Mouse (Mus musculus) kidney, embryonic 14.5 days (tissue): ENCODE results near the gene Slc17a3. TPM values are rescaled to one million over a fixed set of nuclear protein-coding genes. Genes with fewer than 3 reads are reported as not detected.

ENCODE experiments used
- ATAC-seq: fragments of 200-750 bp; cut with Nextera tagmentation; 2 replicates; pipeline ENCODE4 v1.8.0; 2017; ENCODE audit warnings: moderate number of reproducible peaks, mild to moderate bottlenecking, moderate TSS enrichment, moderate library complexity; ENCODE audit not compliant: low FRiP score, low TSS enrichment
- H3K27ac ChIP-seq: fragments of 300-500 bp; sonication (generic); 2 replicates; pipeline ENCODE4 v1.5.1; 2014; ENCODE audit warnings: low read depth, mild to moderate bottlenecking, low read length, moderate library complexity, mixed read lengths
- H3K27me3 ChIP-seq: fragments of 300-500 bp; sonication (generic); 2 replicates; pipeline ENCODE4 v1.6.1; 2014; ENCODE audit warnings: mild to moderate bottlenecking, low read length; ENCODE audit not compliant: control insufficient read depth, insufficient read depth
- H3K36me3 ChIP-seq: fragments of 300-500 bp; sonication (generic); 2 replicates; pipeline ENCODE4 v1.6.1; 2014; ENCODE audit warnings: low read length, mixed read lengths; ENCODE audit not compliant: control insufficient read depth, insufficient read depth
- H3K4me1 ChIP-seq: fragments of 300-500 bp; sonication (generic); 2 replicates; pipeline ENCODE4 v1.6.1; 2014; ENCODE audit warnings: low read length, mixed read lengths; ENCODE audit not compliant: control insufficient read depth, insufficient read depth
- H3K4me2 ChIP-seq: fragments of 300-500 bp; sonication (generic); replicated peaks from 2 replicates; pipeline ENCODE4 v1.6.1; 2014; ENCODE audit warnings: low read depth, mild to moderate bottlenecking, low read length
- H3K4me3 ChIP-seq: fragments of 300-500 bp; sonication (generic); 2 replicates; pipeline ENCODE4 v1.5.1; 2014; ENCODE audit warnings: mild to moderate bottlenecking, low read length
- H3K9ac ChIP-seq: fragments of 300-500 bp; sonication (generic); 2 replicates; pipeline ENCODE4 v1.6.1; 2014; ENCODE audit warnings: low read depth, mild to moderate bottlenecking, low read length, moderate library complexity
- H3K9me3 ChIP-seq: fragments of 300-500 bp; sonication (generic); 2 replicates; pipeline ENCODE4 v1.6.1; 2016; ENCODE audit warnings: low read length; ENCODE audit not compliant: control insufficient read depth
- WGBS: fragments of 180-500 bp; shearing (Covaris S2); extraction: QIAGEN DNeasy Blood & Tissue Kit; methylation state at CpG from one replicate; pipeline ENCODE4 v1.1.7; 2014; 5-methylcytosine and 5-hydroxymethylcytosine counted together
- polyA plus RNA-seq: library from polyadenylated mRNA; unstranded; fragments of >200 nt; fragmentation: Nextera tagmentation; extraction: Ambion mirVana; gene quantifications from 2 replicates; pipeline ENCODE4 v1.2.1, GENCODE M21; 2014

The Slc17a3 gene
- polyA plus RNA-seq, 1 experiment from 2014 or later = 1.1 TPM

DNA sequence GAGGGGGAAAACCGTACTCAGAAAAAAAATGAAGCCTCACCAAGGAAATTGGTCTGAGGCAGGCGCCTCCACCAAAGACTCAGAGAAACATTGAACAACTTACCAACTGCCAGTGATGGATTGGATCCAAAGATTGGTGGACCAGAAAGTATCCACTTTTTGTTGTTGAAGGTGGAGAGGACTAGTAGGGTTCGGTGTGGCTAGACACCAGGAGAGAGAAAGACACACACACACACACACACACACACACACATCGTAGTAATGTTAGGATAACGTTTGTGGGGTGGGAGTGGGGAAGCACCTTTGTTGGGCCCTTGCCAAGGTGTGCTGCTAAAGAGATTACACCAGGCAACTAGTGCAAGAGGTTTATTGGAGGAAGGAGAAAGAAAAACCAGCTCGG is 27.8 kb downstream of the Slc17a3 start:
- H3K4me3 ChIP-seq = no peak overlapping the region
- no peaks in the 10 kb centered on the region for H3K27me3 ChIP-seq
- no peak overlapping the region for H3K27ac ChIP-seq
- H3K4me1 ChIP-seq = no peaks in the 10 kb centered on the region
- no peaks in the 10 kb centered on the region for H3K9me3 ChIP-seq
- no peak overlapping the region for H3K4me2 ChIP-seq
- 87% methylated on average over 6 of the region's 6 CpGs for WGBS
- no peak for ATAC-seq
- H3K36me3 ChIP-seq = no peaks in the 10 kb centered on the region
- no peak overlapping the region for H3K9ac ChIP-seq

- Histone ChIP-seq H3K9ac (no peak within 1 kb of the TSS), H3K36me3 (no peaks in the 10 kb centered on the region), H3K4me2 (no peak within 1 kb of the TSS), H3K4me3 (no peak within 1 kb of the TSS), H3K4me1 (no peaks in the 10 kb centered on the region), H3K27me3 (no peaks in the 10 kb centered on the region), H3K27ac (no peak within 1 kb of the TSS), H3K9me3 (no peaks in the 10 kb centered on the region)
- ATAC-seq = no peak
- WGBS = 91% methylated on average over 7 of the region's 7 CpGs
Measured at GRCm38 (mm10) chr13:23867405-23867804, 28.2 kb downstream of the Slc17a3 start, which contains the start of gene Slc17a1. Gene Slc17a1, plus strand, starts transcription at chr13:23867750.

DNA sequence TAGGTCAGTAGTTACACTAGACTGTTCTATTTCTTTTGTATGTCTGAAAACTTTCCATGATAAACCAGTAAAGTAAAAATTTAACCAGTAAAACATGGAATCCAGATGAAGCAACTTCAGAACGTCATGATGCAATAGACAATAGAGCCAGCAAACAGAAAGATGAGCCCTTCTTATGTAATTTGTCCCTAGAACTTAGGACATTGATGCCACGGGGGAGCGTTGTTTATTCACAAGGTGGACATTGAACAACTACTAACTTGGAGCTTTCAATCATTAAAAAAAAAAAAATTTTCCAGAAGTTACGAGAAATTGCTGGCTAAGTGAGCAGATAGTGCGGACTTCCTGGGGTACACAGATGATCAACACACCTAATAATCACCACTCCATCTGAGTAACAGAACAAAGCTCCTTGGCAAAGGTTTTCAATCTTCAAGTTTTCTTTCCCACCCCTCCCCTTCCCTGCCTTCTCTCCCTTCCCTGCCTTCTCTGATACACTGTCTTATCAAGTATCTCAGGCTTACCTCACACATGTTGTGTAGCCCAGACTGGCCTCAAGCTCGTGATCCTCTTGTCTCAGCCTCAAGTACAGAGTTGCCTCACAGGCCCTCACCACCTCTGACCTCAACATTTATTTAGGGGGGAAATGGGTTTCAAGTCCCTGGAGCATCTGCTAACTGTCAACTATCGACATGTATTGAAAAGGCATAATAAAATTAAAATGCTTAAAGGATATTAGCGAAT is 29.7 kb downstream of the Slc17a3 start:
- no peak overlapping the region for H3K27ac ChIP-seq
- no peak overlapping the region for H3K4me2 ChIP-seq
- no peaks in the 10 kb centered on the region for H3K4me1 ChIP-seq
- H3K4me3 ChIP-seq = no peak overlapping the region
- WGBS = 90% methylated on average over 8 of the region's 8 CpGs
- no peak overlapping the region for H3K9ac ChIP-seq
- H3K9me3 ChIP-seq = no peaks in the 10 kb centered on the region
- H3K27me3 ChIP-seq = no peaks in the 10 kb centered on the region
- no peaks in the 10 kb centered on the region for H3K36me3 ChIP-seq
- no peak for ATAC-seq

DNA sequence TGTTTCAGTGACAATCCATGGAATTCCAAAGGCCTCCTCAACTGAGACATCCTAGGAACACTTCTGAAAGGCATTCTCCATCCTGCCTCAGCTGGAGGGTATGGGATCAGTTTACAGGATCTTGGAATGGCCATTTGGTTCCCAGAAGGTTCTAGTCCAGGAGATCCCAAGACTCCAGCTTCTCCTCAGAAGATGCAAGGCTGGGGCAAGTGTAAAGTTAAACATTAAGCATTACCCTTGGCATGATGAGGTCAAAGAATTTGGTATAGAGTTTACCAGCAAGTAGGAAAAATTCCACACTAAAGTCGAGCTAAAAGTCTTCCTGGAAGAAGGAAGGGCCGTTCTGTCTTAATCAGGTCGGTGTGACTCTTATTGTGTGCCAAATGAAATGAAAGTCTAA is 30.8 kb downstream of the Slc17a3 start:
- Histone ChIP-seq H3K27ac (no peak overlapping the region), H3K9ac (no peak overlapping the region), H3K4me1 (no peaks in the 10 kb centered on the region), H3K9me3 (no peaks in the 10 kb centered on the region), H3K27me3 (no peaks in the 10 kb centered on the region), H3K36me3 (no peaks in the 10 kb centered on the region), H3K4me2 (no peak overlapping the region), H3K4me3 (no peak overlapping the region)
- 80% methylated on average over 3 of the region's 3 CpGs for WGBS
- ATAC-seq = no peak

GRCm38 (mm10) chr13:23873141-23873540 is 33.9 kb downstream of the Slc17a3 start:
- H3K36me3 ChIP-seq = no peaks in the 10 kb centered on the region
- H3K4me1 ChIP-seq = no peaks in the 10 kb centered on the region
- 73% methylated on average over 5 of the region's 5 CpGs for WGBS
- no peak overlapping the region for H3K27ac ChIP-seq
- no peak overlapping the region for H3K9ac ChIP-seq
- no peak for ATAC-seq
- no peak overlapping the region for H3K4me2 ChIP-seq
- H3K27me3 ChIP-seq = no peaks in the 10 kb centered on the region
- H3K4me3 ChIP-seq = no peak overlapping the region
- no peaks in the 10 kb centered on the region for H3K9me3 ChIP-seq

- Histone ChIP-seq H3K9me3 (no peaks in the 10 kb centered on the region), H3K27me3 (no peaks in the 10 kb centered on the region), H3K36me3 (no peaks in the 10 kb centered on the region), H3K9ac (no peak overlapping the region), H3K4me2 (no peak overlapping the region), H3K4me3 (no peak overlapping the region), H3K27ac (no peak overlapping the region), H3K4me1 (no peaks in the 10 kb centered on the region)
- 81% methylated on average over 3 of the region's 3 CpGs for WGBS
- no peak for ATAC-seq
Measured at GRCm38 (mm10) chr13:23879106-23879505, 39.9 kb downstream of the Slc17a3 start.

GRCm38 (mm10) chr13:23879636-23880035 is 40.4 kb downstream of the Slc17a3 start:
- H3K4me2 ChIP-seq = no peak overlapping the region
- H3K4me1 ChIP-seq = no peaks in the 10 kb centered on the region
- no peak overlapping the region for H3K9ac ChIP-seq
- H3K9me3 ChIP-seq = no peaks in the 10 kb centered on the region
- H3K4me3 ChIP-seq = no peak overlapping the region
- WGBS = 84% methylated on average over 5 of the region's 5 CpGs
- no peaks in the 10 kb centered on the region for H3K36me3 ChIP-seq
- H3K27me3 ChIP-seq = no peaks in the 10 kb centered on the region
- no peak for ATAC-seq
- H3K27ac ChIP-seq = no peak overlapping the region

- Histone ChIP-seq H3K4me3 (no peak overlapping the region), H3K9ac (no peak overlapping the region), H3K27ac (no peak overlapping the region), H3K9me3 (no peaks in the 10 kb centered on the region), H3K27me3 (no peaks in the 10 kb centered on the region), H3K4me2 (no peak overlapping the region), H3K4me1 (0 out of 2 replicates have a peak, but pooled peaks cover 4% of the 10 kb centered on the region), H3K36me3 (no peaks in the 10 kb centered on the region)
- 41% methylated on average over 2 of the region's 2 CpGs for WGBS
- ATAC-seq = no peak
Measured at GRCm38 (mm10) chr13:23885540-23885939, 46.3 kb downstream of the Slc17a3 start.

DNA sequence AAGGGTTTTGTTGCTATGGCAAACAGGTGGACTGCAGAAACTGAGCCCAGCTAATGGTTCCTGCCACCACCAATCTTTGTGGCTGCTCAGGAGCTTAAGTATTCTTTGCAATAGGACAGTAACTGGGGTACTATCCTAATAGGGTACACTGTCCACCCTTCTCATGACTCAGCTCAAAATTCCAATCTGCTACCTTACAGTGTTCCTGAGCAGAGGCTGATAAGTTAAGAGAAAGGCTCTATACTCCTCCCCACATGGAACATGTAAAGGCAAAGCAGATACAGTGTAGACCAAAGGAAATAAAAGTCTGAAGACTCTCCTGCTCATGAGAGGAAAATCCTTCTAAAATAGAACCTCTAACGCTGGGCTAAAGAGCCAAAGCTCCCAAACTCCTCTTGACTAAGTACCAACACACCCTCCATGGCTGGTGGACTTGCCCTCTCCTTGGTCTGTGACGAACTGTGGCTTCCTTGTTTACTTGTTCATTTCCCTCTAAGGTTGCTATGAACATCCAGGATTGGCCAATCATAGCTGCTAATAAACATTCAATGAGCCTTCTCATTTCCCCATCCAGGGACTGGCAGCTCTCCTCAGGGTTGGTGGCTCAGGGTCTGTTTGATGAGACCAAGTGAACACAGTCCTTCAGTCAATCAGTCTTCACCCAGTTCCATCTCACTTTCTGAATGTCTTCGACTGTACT is 47.9 kb downstream of the Slc17a3 start:
- Histone ChIP-seq H3K4me3 (no peak overlapping the region), H3K27ac (no peak overlapping the region), H3K4me1 (0 out of 2 replicates have a peak, but pooled peaks cover 4% of the 10 kb centered on the region), H3K27me3 (no peaks in the 10 kb centered on the region), H3K9ac (no peak overlapping the region), H3K9me3 (no peaks in the 10 kb centered on the region), H3K36me3 (no peaks in the 10 kb centered on the region), H3K4me2 (no peak overlapping the region)
- WGBS = 84% methylated on average over 3 of the region's 3 CpGs
- no peak for ATAC-seq
